Mouse (Mus musculus): ENCODE measurements around the gene Bmp2k. TPM values are rescaled to one million over a fixed set of nuclear protein-coding genes. Genes with fewer than 3 reads are reported as not detected.
"Not testable (repeated sequence)": the region's sequence is repeated elsewhere in the genome, so short reads cannot be mapped to it uniquely, and the experiment has no call there.

The Bmp2k gene
- polyA plus RNA-seq, 1 experiment from 2014 or later: 7.8 TPM

DNA sequence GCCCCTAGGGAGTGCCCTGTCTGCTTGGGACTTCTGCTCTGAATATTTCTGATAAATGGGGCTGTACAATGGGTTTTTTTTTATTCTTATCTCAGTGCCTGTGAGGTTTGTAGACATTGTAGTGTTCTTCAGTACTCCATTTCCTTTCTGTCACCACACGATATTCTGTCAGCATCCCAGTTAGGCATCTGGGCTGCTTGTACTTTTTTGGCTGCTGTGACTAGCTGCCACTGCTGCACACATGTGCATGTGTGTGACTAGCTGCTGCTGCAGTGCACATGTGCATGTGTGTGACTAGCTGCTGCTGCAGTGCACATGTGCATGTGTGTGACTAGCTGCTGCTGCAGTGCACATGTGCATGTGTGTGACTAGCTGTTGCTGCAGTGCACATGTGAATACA lies 31.4 kb downstream of the Bmp2k start:
- H3K36me3 ChIP-seq (ENCODE audit: control insufficient read depth, insufficient read depth, low read length); H3K4me2 ChIP-seq (ENCODE audit: low read depth, severe bottlenecking); H3K27ac ChIP-seq (replicated peaks; ENCODE audit: low read depth, low read length); H3K9me3 ChIP-seq (ENCODE audit: control insufficient read depth, low read length); H3K4me3 ChIP-seq (ENCODE audit: low read depth, low read length); H3K9ac ChIP-seq (ENCODE audit: low read length); ATAC-seq (ENCODE audit: insufficient number of reproducible peaks, low FRiP score, low TSS enrichment, low read depth); H3K4me1 ChIP-seq (ENCODE audit: control insufficient read depth, insufficient read depth, low read length); H3K27me3 ChIP-seq (ENCODE audit: control insufficient read depth, insufficient read depth, low read length); DNase-seq (ENCODE audit: low spot score): not testable (repeated sequence)
- WGBS: 90% methylated on average over 1 of the region's 1 CpGs

DNA sequence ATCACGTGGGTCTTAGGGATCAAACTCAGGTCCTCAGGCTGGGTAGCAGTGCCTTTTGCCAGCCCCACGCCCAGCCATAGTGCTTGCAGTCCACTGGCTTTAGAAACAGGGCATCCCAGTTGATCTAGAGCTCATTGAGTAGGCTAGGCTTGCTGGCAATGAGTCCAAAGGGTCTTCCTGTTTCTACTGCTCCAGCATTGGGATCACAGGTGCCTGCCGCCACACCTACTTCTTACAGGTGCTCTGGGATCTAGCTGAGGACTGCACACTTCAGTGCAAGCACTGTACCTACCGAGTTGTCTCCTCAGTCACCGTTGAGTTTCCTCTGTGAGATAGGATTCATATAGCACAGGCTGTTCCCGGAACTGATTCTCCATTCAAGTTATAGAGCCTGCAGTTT lies 34.3 kb downstream of the Bmp2k start:
- Histone ChIP-seq H3K4me2 (ENCODE audit: low read depth, severe bottlenecking) (no peak overlapping the region), H3K4me3 (ENCODE audit: low read depth, low read length) (no peak overlapping the region), H3K36me3 (ENCODE audit: control insufficient read depth, insufficient read depth, low read length) (no peaks in the 10 kb centered on the region), H3K4me1 (ENCODE audit: control insufficient read depth, insufficient read depth, low read length) (no peaks in the 10 kb centered on the region), H3K9me3 (ENCODE audit: control insufficient read depth, low read length) (no peaks in the 10 kb centered on the region), H3K9ac (ENCODE audit: low read length) (no peak overlapping the region), H3K27me3 (ENCODE audit: control insufficient read depth, insufficient read depth, low read length) (no peaks in the 10 kb centered on the region), H3K27ac (replicated peaks; ENCODE audit: low read depth, low read length) (no peak overlapping the region)
- DNase-seq (ENCODE audit: low spot score): no peak
- 90% methylated on average over 6 of the region's 6 CpGs for WGBS
- no peak for ATAC-seq (ENCODE audit: insufficient number of reproducible peaks, low FRiP score, low TSS enrichment, low read depth)

DNA sequence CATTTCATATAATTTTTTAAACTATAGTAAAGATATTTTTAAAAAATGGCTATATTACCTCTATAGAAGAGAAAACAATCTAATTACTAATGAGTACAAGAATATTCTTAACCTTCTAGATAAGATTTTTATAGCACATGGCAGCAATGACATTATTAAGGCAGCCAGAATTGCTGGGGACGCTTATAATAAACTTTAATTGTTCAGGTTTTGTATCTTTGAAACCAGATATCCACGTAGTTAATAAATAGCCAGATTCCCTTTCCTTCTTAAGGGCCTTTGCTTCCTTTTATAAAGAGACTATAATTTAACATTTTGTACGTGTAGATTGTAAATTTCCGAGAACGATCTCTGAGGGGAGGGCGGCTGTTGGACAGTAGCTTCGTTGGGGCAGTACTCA lies 47.8 kb downstream of the Bmp2k start:
- Histone ChIP-seq H3K9ac (ENCODE audit: low read length) (no peak overlapping the region), H3K4me2 (ENCODE audit: low read depth, severe bottlenecking) (no peak overlapping the region), H3K4me3 (ENCODE audit: low read depth, low read length) (no peak overlapping the region), H3K27ac (replicated peaks; ENCODE audit: low read depth, low read length) (no peak overlapping the region), H3K27me3 (ENCODE audit: control insufficient read depth, insufficient read depth, low read length) (no peaks in the 10 kb centered on the region), H3K36me3 (ENCODE audit: control insufficient read depth, insufficient read depth, low read length) (0 out of 2 replicates have a peak, but pooled peaks cover 2% of the 10 kb centered on the region), H3K4me1 (ENCODE audit: control insufficient read depth, insufficient read depth, low read length) (no peaks in the 10 kb centered on the region), H3K9me3 (ENCODE audit: control insufficient read depth, low read length) (no peaks in the 10 kb centered on the region)
- WGBS: 80% methylated on average over 7 of the region's 7 CpGs
- DNase-seq (ENCODE audit: low spot score): no peak
- ATAC-seq (ENCODE audit: insufficient number of reproducible peaks, low FRiP score, low TSS enrichment, low read depth): no peak

GRCm38 (mm10) chr5:97046680-97047079 lies 49.2 kb downstream of the Bmp2k start:
- Histone ChIP-seq H3K36me3 (ENCODE audit: control insufficient read depth, insufficient read depth, low read length) (0 out of 2 replicates have a peak, but pooled peaks cover 2% of the 10 kb centered on the region), H3K9me3 (ENCODE audit: control insufficient read depth, low read length) (no peaks in the 10 kb centered on the region), H3K4me2 (ENCODE audit: low read depth, severe bottlenecking) (no peak overlapping the region), H3K4me3 (ENCODE audit: low read depth, low read length) (no peak overlapping the region), H3K27me3 (ENCODE audit: control insufficient read depth, insufficient read depth, low read length) (no peaks in the 10 kb centered on the region), H3K27ac (replicated peaks; ENCODE audit: low read depth, low read length) (no peak overlapping the region), H3K4me1 (ENCODE audit: control insufficient read depth, insufficient read depth, low read length) (no peaks in the 10 kb centered on the region), H3K9ac (ENCODE audit: low read length) (no peak overlapping the region)
- DNase-seq (ENCODE audit: low spot score) (no peak), ATAC-seq (ENCODE audit: insufficient number of reproducible peaks, low FRiP score, low TSS enrichment, low read depth) (no peak)
- WGBS: 88% methylated on average over 10 of the region's 10 CpGs

DNA sequence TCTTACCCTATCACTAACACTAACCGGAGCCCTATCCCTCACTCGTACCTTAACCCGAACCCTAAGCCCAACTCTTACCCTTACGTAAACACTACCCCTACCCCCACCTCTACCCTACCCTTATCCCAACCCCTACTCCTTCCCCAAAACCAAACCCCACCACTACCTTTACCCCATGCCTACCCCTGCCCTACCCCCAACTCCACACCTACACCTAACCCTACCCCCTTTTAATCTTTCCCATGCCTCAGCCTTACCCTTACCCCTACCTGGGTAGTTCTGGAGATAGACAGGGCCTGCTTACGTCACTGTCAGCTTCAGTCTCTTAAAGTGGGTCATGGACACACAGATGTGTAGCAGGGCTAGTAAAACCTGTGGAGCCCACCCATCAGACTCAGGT lies 51.4 kb downstream of the Bmp2k start:
- no peaks in the 10 kb centered on the region for H3K4me1 ChIP-seq (ENCODE audit: control insufficient read depth, insufficient read depth, low read length)
- no peak overlapping the region for H3K4me2 ChIP-seq (ENCODE audit: low read depth, severe bottlenecking)
- ATAC-seq (ENCODE audit: insufficient number of reproducible peaks, low FRiP score, low TSS enrichment, low read depth) (no peak), DNase-seq (ENCODE audit: low spot score) (no peak)
- no peak overlapping the region for H3K9ac ChIP-seq (ENCODE audit: low read length)
- no peak overlapping the region for H3K4me3 ChIP-seq (ENCODE audit: low read depth, low read length)
- H3K9me3 ChIP-seq (ENCODE audit: control insufficient read depth, low read length): no peaks in the 10 kb centered on the region
- 95% methylated on average over 5 of the region's 5 CpGs for WGBS
- H3K27ac ChIP-seq (replicated peaks; ENCODE audit: low read depth, low read length): no peak overlapping the region
- 0 out of 2 replicates have a peak, but pooled peaks cover 2% of the 10 kb centered on the region for H3K36me3 ChIP-seq (ENCODE audit: control insufficient read depth, insufficient read depth, low read length)
- H3K27me3 ChIP-seq (ENCODE audit: control insufficient read depth, insufficient read depth, low read length): no peaks in the 10 kb centered on the region

- 0 out of 2 replicates have a peak, but pooled peaks cover 3% of the 10 kb centered on the region for H3K4me1 ChIP-seq (ENCODE audit: control insufficient read depth, insufficient read depth, low read length)
- no peaks in the 10 kb centered on the region for H3K27me3 ChIP-seq (ENCODE audit: control insufficient read depth, insufficient read depth, low read length)
- no peak for ATAC-seq (ENCODE audit: insufficient number of reproducible peaks, low FRiP score, low TSS enrichment, low read depth)
- WGBS: 83% methylated on average over 5 of the region's 5 CpGs
- no peak overlapping the region for H3K27ac ChIP-seq (replicated peaks; ENCODE audit: low read depth, low read length)
- no peaks in the 10 kb centered on the region for H3K9me3 ChIP-seq (ENCODE audit: control insufficient read depth, low read length)
- no peak for DNase-seq (ENCODE audit: low spot score)
- no peaks in the 10 kb centered on the region for H3K36me3 ChIP-seq (ENCODE audit: control insufficient read depth, insufficient read depth, low read length)
- no peak overlapping the region for H3K4me3 ChIP-seq (ENCODE audit: low read depth, low read length)
- H3K4me2 ChIP-seq (ENCODE audit: low read depth, severe bottlenecking): no peak overlapping the region
- H3K9ac ChIP-seq (ENCODE audit: low read length): no peak overlapping the region
Measured at GRCm38 (mm10) chr5:97054166-97054565, 56.7 kb downstream of the Bmp2k start.

DNA sequence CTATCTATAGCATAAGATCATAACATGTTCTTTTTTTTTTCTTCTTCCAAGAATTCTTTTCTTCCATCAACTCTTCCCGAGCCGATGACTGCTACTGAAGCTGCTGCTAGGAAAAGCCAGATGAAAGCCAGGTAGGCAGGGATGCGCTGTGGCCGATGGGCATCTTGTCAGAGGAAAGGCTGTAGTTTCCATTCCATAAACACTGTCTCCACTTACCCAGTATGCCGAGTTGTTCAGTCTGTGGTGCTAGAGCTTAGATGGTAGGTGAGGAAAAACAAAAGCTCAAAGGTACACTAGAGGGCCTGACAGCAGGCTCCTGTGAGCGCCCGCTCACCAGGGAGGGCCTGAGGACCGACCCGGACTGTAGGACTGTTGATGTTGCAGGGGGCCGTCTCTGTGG lies 57.3 kb downstream of the Bmp2k start:
- Histone ChIP-seq H3K9ac (ENCODE audit: low read length) (no peak overlapping the region), H3K4me2 (ENCODE audit: low read depth, severe bottlenecking) (no peak overlapping the region), H3K9me3 (ENCODE audit: control insufficient read depth, low read length) (no peaks in the 10 kb centered on the region), H3K27me3 (ENCODE audit: control insufficient read depth, insufficient read depth, low read length) (no peaks in the 10 kb centered on the region), H3K27ac (replicated peaks; ENCODE audit: low read depth, low read length) (no peak overlapping the region), H3K36me3 (ENCODE audit: control insufficient read depth, insufficient read depth, low read length) (no peaks in the 10 kb centered on the region), H3K4me1 (ENCODE audit: control insufficient read depth, insufficient read depth, low read length) (0 out of 2 replicates have a peak, but pooled peaks cover 3% of the 10 kb centered on the region), H3K4me3 (ENCODE audit: low read depth, low read length) (no peak overlapping the region)
- WGBS: 84% methylated on average over 10 of the region's 10 CpGs
- no peak for ATAC-seq (ENCODE audit: insufficient number of reproducible peaks, low FRiP score, low TSS enrichment, low read depth)
- DNase-seq (ENCODE audit: low spot score): no peak

DNA sequence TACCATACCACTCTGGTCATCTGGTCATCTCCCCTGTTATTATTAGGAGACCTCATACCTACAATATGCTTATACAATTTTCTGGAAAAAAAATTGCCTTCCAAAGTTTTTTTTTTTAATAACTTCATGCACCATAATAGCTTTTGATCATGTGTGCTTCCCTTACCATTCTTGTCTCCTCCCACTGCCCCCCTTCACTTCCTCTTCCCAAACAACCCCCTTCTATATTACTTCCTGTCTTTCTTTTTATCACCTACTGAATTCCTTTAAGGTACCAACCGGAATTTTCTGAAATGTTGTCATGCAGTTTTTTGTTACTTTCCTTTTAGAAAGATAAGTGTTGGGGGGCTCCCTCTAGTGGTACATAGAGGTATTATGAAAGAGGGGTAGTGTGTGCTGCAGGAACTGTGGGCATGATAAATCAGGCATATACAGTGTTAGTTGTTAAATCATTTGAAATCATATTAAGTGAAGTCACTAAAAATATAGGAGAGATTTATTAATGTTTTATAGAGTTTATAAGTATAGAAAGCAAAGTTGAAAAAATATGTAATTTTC lies 58.1 kb downstream of the Bmp2k start:
- Histone ChIP-seq H3K4me3 (ENCODE audit: low read depth, low read length) (no peak overlapping the region), H3K27ac (replicated peaks; ENCODE audit: low read depth, low read length) (no peak overlapping the region), H3K4me1 (ENCODE audit: control insufficient read depth, insufficient read depth, low read length) (0 out of 2 replicates have a peak, but pooled peaks cover 3% of the 10 kb centered on the region), H3K27me3 (ENCODE audit: control insufficient read depth, insufficient read depth, low read length) (no peaks in the 10 kb centered on the region), H3K9ac (ENCODE audit: low read length) (no peak overlapping the region), H3K4me2 (ENCODE audit: low read depth, severe bottlenecking) (no peak overlapping the region), H3K36me3 (ENCODE audit: control insufficient read depth, insufficient read depth, low read length) (no peaks in the 10 kb centered on the region), H3K9me3 (ENCODE audit: control insufficient read depth, low read length) (no peaks in the 10 kb centered on the region)
- WGBS: 6% methylated on average over 1 of the region's 1 CpGs
- ATAC-seq (ENCODE audit: insufficient number of reproducible peaks, low FRiP score, low TSS enrichment, low read depth): no peak
- peak; percentile 32 for DNase-seq (ENCODE audit: low spot score)

DNA sequence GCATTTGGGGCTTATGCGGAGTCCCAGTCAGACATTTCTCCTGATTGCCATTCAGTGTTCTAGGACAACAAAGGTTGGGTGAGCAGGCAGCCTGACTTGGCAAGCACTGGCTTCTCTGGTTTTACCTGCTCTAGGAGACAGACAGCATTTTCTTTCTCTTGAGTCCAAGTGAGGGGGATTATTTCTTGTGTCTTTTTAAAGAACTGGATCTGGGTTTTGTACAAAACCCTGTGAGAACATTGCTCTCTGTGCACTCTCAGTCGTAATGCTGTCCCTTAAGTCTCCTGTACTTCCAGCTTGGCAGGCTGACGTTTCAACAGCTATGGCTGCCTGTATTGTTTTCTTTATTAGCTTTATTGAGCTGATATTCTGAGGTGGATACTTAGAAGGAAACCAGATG lies 58.9 kb downstream of the Bmp2k start:
- Histone ChIP-seq H3K4me1 (ENCODE audit: control insufficient read depth, insufficient read depth, low read length) (0 out of 2 replicates have a peak, but pooled peaks cover 3% of the 10 kb centered on the region), H3K9ac (ENCODE audit: low read length) (no peak overlapping the region), H3K9me3 (ENCODE audit: control insufficient read depth, low read length) (no peaks in the 10 kb centered on the region), H3K36me3 (ENCODE audit: control insufficient read depth, insufficient read depth, low read length) (no peaks in the 10 kb centered on the region), H3K4me3 (ENCODE audit: low read depth, low read length) (no peak overlapping the region), H3K4me2 (ENCODE audit: low read depth, severe bottlenecking) (no peak overlapping the region), H3K27me3 (ENCODE audit: control insufficient read depth, insufficient read depth, low read length) (no peaks in the 10 kb centered on the region), H3K27ac (replicated peaks; ENCODE audit: low read depth, low read length) (no peak overlapping the region)
- WGBS: 75% methylated on average over 3 of the region's 3 CpGs
- DNase-seq (ENCODE audit: low spot score) (no peak), ATAC-seq (ENCODE audit: insufficient number of reproducible peaks, low FRiP score, low TSS enrichment, low read depth) (no peak)

Data from limb, embryonic 11.5 days (tissue).